Mouse (Mus musculus) spleen, postnatal 14 days (tissue): ENCODE measurements around the gene Hist1h3d.

Experiments
- DNase-seq, 2 experiments: peaks; one replicate each; pipeline ENCODE4 v3.0.0; 2021 to 2022; ENCODE audit warnings: low spot score in 2 of 2

The Hist1h3d gene

DNA sequence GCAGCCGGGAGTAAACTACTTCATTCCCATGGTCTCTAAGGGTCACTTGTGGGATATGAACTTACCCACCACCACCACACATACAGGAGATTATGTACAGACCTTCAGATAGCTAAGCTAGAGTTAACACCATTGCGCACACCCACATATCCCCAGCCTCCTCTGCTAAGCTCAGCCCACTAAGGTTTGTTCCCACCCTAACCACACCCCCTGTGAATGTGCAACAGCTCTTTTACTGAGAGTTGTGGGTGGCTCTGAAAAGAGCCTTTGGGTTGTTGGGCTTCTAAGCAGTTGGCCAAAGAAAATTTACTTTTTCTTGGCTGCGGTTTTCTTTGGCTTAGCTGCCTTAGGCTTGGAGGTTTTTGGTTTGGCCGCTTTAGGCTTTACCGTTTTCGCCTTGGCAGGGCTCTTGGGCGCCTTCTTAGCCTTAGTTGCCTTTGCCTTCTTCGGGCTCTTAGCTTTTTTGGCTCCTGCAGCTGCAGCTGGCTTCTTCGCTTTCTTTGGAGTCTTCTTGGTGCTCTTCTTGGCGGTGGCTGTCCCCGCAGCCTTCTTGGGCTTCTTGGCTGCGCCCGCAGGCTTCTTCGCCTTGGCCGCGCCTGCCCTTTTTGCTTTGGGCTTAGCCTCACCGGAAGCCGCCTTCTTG lies 46.1 kb downstream of the Hist1h3d start:
- DNase-seq = peak; percentile 59 to 60

DNA sequence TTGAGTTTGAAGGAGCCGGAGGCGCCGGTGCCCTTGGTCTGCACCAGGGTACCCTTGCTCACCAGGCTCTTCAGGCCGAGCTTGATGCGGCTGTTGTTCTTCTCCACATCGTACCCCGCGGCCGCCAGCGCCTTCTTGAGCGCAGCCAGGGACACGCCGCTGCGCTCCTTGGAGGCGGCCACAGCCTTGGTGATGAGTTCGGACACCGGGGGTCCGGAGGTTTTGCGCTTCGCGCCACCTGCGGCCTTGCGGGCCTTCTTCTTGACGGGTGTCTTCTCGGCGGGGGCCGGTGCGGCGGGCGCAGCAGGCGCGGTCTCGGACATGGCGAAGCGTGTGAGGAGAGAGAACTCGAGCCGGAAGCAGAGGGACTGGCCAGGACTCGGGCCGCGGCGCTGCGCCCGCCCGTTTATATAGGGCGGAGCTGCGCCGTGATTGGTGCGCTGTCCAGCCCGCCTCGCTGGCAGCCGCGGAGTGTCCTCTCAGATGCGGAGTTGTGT lies 46.7 kb downstream of the Hist1h3d start, which contains the start of gene Hist1h1e:
Gene Hist1h1e, minus strand, starts transcription at position 384 of the 497 bp plus-strand sequence.
- DNase-seq = peak; percentile 93 to 97

- DNase-seq = peak in 1 of 2 experiments; percentile 12
Observed at GRCm38 (mm10) chr13:23622861-23623450, 47.4 kb downstream of the Hist1h3d start.
